Mouse (Mus musculus): Measurements from ENCODE around the gene Cinp. TPM values are rescaled to one million over a fixed set of nuclear protein-coding genes. Genes with fewer than 3 reads are reported as not detected.
A peak's percentile ranks its signal among the peaks of the same experiment; 100 is the strongest.

Gene Cinp
- polyA plus RNA-seq, 1 experiment: 19.4 TPM

DNA sequence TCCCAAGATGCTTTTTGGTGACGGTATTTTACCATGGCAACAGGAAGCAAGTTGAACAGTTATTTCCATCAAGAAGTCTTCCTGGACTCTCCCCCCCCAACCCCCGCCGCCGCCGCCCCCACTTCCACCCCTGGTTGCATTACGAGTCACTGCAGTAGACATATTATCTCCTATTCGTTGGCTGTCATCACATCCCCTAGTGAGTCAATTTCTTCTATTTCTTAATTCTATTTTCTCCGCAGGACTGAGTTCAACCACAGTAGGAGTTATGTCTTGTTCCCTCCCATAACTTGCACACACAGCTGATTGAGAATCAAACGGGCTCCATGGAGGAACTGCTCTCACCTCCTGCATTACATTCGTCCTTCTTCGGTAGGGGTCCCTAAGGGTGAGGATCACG, 839 bp downstream of the Cinp start:
- TF ChIP-seq CTCF (IDR thresholded peaks at IDR 0.05; ENCODE audit: extremely low read depth, insufficient read length, insufficient replicate concordance, low read depth, low read length) (no peak), POLR2A (IDR thresholded peaks at IDR 0.05; ENCODE audit: low read depth, low read length) (no peak)
- no peak overlapping the region for H3K27ac ChIP-seq (ENCODE audit: insufficient read depth, low read depth, low read length)
- WGBS: 27% methylated on average over 12 of the region's 12 CpGs

DNA sequence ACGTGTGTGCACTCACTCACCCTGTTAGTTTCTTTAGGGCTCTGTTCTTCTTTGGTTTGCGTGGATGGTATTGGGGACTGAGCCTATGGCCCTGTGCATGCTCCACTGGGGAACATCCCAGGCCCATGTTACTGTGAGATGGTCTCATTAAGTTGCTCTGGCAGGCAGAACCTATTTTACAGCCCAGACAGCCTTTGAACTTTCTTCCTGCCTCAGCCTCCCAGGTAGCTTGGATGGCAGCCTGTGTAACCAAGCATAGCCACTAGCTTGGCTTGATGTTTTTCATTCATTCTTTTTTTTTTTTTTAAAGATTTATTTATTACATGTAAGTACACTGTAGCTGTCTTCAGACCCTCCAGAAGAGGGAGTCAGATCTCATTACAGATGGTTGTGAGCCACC, 3.7 kb downstream of the Cinp start:
- Histone ChIP-seq H3K27ac (ENCODE audit: insufficient read depth, low read depth, low read length) (no peak overlapping the region), H3K4me3 (ENCODE audit: low read depth, low read length) (no peak overlapping the region), H3K27me3 (ENCODE audit: control insufficient read depth, insufficient read depth, low read length) (no peaks in the 10 kb centered on the region), H3K36me3 (ENCODE audit: control insufficient read depth, insufficient read depth, low read length) (peaks cover 5% of the 10 kb centered on the region; the same call in 1 of the 2 replicates), H3K4me1 (ENCODE audit: control insufficient read depth, insufficient read depth, insufficient read length, low read length) (peaks cover 4% of the 10 kb centered on the region; the same call in 1 of the 2 replicates)
- TF ChIP-seq CTCF (IDR thresholded peaks at IDR 0.05; ENCODE audit: extremely low read depth, insufficient read length, insufficient replicate concordance, low read depth, low read length): no peak
- no peak for TF ChIP-seq POLR2A (IDR thresholded peaks at IDR 0.05; ENCODE audit: low read depth, low read length)
- 95% methylated on average over 2 of the region's 2 CpGs for WGBS

More for the DNA sequence above, 839 bp downstream of the Cinp start:
- Histone ChIP-seq H3K4me1 (ENCODE audit: control insufficient read depth, insufficient read depth, insufficient read length, low read length) (peaks cover 4% of the 10 kb centered on the region; the same call in 1 of the 2 replicates), H3K4me3 (ENCODE audit: low read depth, low read length) (peak overlapping the region; percentile 94), H3K36me3 (ENCODE audit: control insufficient read depth, insufficient read depth, low read length) (no peaks in the 10 kb centered on the region), H3K27me3 (ENCODE audit: control insufficient read depth, insufficient read depth, low read length) (no peaks in the 10 kb centered on the region)

DNA sequence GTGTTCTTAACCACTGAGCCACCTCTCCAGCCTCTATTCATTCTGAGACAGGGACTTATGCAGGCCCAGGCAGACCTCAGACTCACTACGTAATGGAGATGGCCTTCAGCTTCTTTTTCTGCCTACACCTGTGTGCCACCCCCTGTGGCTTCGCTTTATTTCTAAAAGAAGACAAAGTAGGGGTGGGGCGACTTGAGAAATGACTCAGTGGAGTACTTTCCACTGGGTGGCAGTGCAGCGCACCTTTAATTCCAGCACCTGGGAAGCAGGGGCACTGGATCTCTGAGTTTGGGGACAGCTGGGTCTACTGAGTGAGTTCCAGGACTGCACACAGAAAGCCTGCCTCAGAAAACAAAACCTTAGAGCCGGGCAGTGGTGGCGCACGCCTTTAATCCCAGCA, 6.7 kb downstream of the Cinp start:
- Histone ChIP-seq H3K4me1 (ENCODE audit: control insufficient read depth, insufficient read depth, insufficient read length, low read length) (no peaks in the 10 kb centered on the region), H3K36me3 (ENCODE audit: control insufficient read depth, insufficient read depth, low read length) (peaks cover 15% of the 10 kb centered on the region), H3K27ac (ENCODE audit: insufficient read depth, low read depth, low read length) (no peak overlapping the region), H3K27me3 (ENCODE audit: control insufficient read depth, insufficient read depth, low read length) (no peaks in the 10 kb centered on the region), H3K4me3 (ENCODE audit: low read depth, low read length) (no peak overlapping the region)
- 0 out of 2 replicates have a peak, but pooled peaks have one; percentile 28 for TF ChIP-seq CTCF (IDR thresholded peaks at IDR 0.05; ENCODE audit: extremely low read depth, insufficient read length, insufficient replicate concordance, low read depth, low read length)
- no peak for TF ChIP-seq POLR2A (IDR thresholded peaks at IDR 0.05; ENCODE audit: low read depth, low read length)
- 89% methylated on average over 7 of the region's 7 CpGs for WGBS

DNA sequence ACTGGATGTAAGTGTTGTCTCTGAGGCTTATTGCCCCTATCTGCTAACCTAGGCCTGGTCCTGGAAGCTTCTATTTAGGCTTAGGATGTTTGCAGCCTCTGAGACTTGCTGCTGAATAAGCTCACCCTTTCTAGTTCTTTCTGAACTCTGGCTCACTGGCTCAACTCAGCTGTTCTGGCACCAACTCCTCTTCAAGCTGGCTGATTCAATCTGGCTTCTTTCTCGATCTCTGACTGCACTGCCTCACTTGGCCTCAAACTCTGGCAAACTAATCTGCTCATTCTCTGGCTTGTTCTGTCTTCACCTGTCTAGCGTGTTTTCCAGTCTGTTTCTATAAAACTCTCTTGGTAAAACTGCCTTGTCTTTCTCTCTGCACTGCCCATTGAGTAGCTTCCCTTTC, 13.6 kb downstream of the Cinp start:
- TF ChIP-seq POLR2A (IDR thresholded peaks at IDR 0.05; ENCODE audit: low read depth, low read length) (no peak), CTCF (IDR thresholded peaks at IDR 0.05; ENCODE audit: extremely low read depth, insufficient read length, insufficient replicate concordance, low read depth, low read length) (no peak)
- 84% methylated on average over 2 of the region's 2 CpGs for WGBS
- Histone ChIP-seq H3K4me3 (ENCODE audit: low read depth, low read length) (no peak overlapping the region), H3K27ac (ENCODE audit: insufficient read depth, low read depth, low read length) (no peak overlapping the region), H3K4me1 (ENCODE audit: control insufficient read depth, insufficient read depth, insufficient read length, low read length) (no peaks in the 10 kb centered on the region), H3K27me3 (ENCODE audit: control insufficient read depth, insufficient read depth, low read length) (no peaks in the 10 kb centered on the region), H3K36me3 (ENCODE audit: control insufficient read depth, insufficient read depth, low read length) (peaks cover 46% of the 10 kb centered on the region)

DNA sequence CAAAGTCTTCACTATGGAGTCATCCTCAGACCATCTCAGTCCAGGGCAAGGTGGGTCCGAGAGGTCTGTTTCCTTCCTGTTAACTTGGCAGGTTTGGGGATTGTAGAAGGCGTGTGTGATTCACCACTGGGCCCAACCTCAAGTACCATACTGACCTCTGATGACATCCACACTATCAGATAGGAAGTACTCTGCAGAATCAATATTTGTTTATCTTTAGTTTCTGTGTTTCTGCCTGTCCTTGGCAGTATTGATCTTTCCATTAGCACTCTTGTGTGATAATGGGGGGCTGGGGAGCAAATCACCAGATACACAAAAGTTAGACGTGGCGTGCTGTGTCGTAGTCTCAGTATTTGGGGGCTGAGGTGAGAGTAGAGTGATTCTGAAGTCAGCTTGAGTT, 17.7 kb downstream of the Cinp start:
- Histone ChIP-seq H3K27me3 (ENCODE audit: control insufficient read depth, insufficient read depth, low read length) (no peaks in the 10 kb centered on the region), H3K27ac (ENCODE audit: insufficient read depth, low read depth, low read length) (no peak overlapping the region), H3K4me1 (ENCODE audit: control insufficient read depth, insufficient read depth, insufficient read length, low read length) (no peaks in the 10 kb centered on the region), H3K4me3 (ENCODE audit: low read depth, low read length) (no peak overlapping the region), H3K36me3 (ENCODE audit: control insufficient read depth, insufficient read depth, low read length) (peaks cover 53% of the 10 kb centered on the region)
- TF ChIP-seq POLR2A (IDR thresholded peaks at IDR 0.05; ENCODE audit: low read depth, low read length) (no peak), CTCF (IDR thresholded peaks at IDR 0.05; ENCODE audit: extremely low read depth, insufficient read length, insufficient replicate concordance, low read depth, low read length) (no peak)
- WGBS: 80% methylated on average over 5 of the region's 5 CpGs

DNA sequence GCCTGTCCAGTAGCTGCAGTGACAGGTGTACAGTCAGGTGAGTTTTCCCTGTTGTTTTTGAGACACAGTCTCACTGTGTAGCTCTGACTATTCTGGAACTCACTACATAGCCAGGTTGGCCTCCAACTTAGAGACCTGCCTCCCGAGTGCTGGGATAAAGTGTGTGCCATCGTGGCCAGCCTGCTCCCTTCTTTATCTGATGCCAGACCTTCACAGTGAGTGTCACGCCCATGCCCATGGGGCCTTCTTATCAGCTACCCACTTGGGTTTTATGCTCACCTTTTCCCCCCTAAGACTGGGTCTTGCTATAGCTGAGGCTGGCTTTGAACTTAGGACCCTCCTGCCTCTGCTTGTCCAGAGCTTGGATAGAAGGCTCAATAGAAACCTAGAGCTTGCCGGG, 18.8 kb downstream of the Cinp start:
- WGBS: 56% methylated on average over 4 of the region's 4 CpGs
- Histone ChIP-seq H3K27ac (ENCODE audit: insufficient read depth, low read depth, low read length) (no peak overlapping the region), H3K4me3 (ENCODE audit: low read depth, low read length) (no peak overlapping the region), H3K27me3 (ENCODE audit: control insufficient read depth, insufficient read depth, low read length) (no peaks in the 10 kb centered on the region), H3K4me1 (ENCODE audit: control insufficient read depth, insufficient read depth, insufficient read length, low read length) (no peaks in the 10 kb centered on the region), H3K36me3 (ENCODE audit: control insufficient read depth, insufficient read depth, low read length) (peaks cover 55% of the 10 kb centered on the region)
- TF ChIP-seq CTCF (IDR thresholded peaks at IDR 0.05; ENCODE audit: extremely low read depth, insufficient read length, insufficient replicate concordance, low read depth, low read length) (no peak), POLR2A (IDR thresholded peaks at IDR 0.05; ENCODE audit: low read depth, low read length) (no peak)

DNA sequence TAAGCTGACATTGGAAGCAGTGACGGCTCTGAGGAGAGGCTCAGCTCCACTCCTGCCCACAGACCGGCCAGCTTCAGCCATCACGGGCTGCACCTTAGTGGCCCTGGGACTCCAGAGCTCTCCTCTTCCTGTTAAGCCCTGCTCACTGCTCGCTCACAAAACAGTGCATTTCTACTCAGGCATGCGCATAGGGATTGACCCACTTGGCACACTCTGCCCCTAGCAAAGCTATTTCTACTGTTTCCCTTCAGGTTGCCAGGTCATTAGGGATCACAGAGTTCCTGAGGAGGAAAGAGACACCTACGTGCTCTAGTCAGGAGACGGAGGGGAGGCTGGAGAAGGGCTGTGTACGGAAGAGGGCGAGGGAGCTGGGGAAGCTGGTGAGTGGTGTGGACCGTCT, 23.0 kb downstream of the Cinp start:
- H3K36me3 ChIP-seq (ENCODE audit: control insufficient read depth, insufficient read depth, low read length): peaks cover 47% of the 10 kb centered on the region
- H3K27me3 ChIP-seq (ENCODE audit: control insufficient read depth, insufficient read depth, low read length): no peaks in the 10 kb centered on the region
- H3K27ac ChIP-seq (ENCODE audit: insufficient read depth, low read depth, low read length): no peak overlapping the region
- H3K4me3 ChIP-seq (ENCODE audit: low read depth, low read length): no peak overlapping the region
- TF ChIP-seq CTCF (IDR thresholded peaks at IDR 0.05; ENCODE audit: extremely low read depth, insufficient read length, insufficient replicate concordance, low read depth, low read length) (no peak), POLR2A (IDR thresholded peaks at IDR 0.05; ENCODE audit: low read depth, low read length) (no peak)
- no peaks in the 10 kb centered on the region for H3K4me1 ChIP-seq (ENCODE audit: control insufficient read depth, insufficient read depth, insufficient read length, low read length)
- WGBS: 93% methylated on average over 10 of the region's 10 CpGs

All from small intestine, adult 2 months (tissue).